Mouse (Mus musculus) erythroblast, embryonic 14.5 days (primary cell): ENCODE data around the gene Robo1.

Experiments
- GATA1 ChIP-seq: IDR thresholded peaks from 2 replicates; pipeline ENCODE4 v1.6.1; 2012; ENCODE audit warnings: low read length, inconsistent platforms, mixed read lengths
- TAL1 ChIP-seq: IDR thresholded peaks from 3 replicates; pipeline ENCODE4 v1.6.1; 2012; ENCODE audit warnings: low read length, inconsistent platforms, mixed read lengths

- TF ChIP-seq GATA1 (no peak), TAL1 (no peak)
Measured at GRCm38 (mm10) chr16:72411669-72412270, 103.7 kb downstream of the Robo1 start.
